Mouse (Mus musculus): ENCODE measurements around the gene Atxn1. TPM values are rescaled to one million over a fixed set of nuclear protein-coding genes. Genes with fewer than 3 reads are reported as not detected.

The Atxn1 gene
- polyA plus RNA-seq, 1 experiment: 16.7 TPM

DNA sequence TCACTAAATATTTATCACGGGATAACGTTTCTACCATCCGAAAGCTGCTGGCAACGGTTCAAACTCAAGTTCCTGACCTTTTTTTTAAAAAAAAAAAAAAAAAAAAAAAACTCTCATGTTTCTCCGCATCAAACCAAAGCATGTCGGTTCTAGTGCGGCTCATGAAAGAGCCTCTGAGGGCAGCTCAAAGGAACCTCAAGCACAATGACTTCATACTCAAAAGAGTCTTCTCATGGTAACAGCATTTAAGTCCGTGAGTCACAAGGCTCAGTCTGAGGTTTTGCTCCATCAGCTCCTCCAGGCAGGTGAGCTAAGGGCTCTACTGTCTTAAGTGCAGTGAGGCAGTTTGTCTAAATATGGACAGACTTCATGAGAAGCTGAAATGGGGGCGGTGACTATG, 42.3 kb downstream of the Atxn1 start:
- TF ChIP-seq POLR2A (IDR thresholded peaks at IDR 0.05; ENCODE audit: borderline replicate concordance, extremely low read depth, low read depth, low read length) (no peak), CTCF (IDR thresholded peaks at IDR 0.05; ENCODE audit: insufficient read depth, low read length) (no peak)
- 13% methylated on average over 9 of the region's 9 CpGs for WGBS
- no peak for DNase-seq
- peaks cover 11% of the 10 kb centered on the region for H3K4me1 ChIP-seq (ENCODE audit: control insufficient read depth, insufficient read depth, low read length)
- H3K4me3 ChIP-seq (replicated peaks; ENCODE audit: extremely low read depth, low read depth, low read length): peak overlapping the region; percentile 36

DNA sequence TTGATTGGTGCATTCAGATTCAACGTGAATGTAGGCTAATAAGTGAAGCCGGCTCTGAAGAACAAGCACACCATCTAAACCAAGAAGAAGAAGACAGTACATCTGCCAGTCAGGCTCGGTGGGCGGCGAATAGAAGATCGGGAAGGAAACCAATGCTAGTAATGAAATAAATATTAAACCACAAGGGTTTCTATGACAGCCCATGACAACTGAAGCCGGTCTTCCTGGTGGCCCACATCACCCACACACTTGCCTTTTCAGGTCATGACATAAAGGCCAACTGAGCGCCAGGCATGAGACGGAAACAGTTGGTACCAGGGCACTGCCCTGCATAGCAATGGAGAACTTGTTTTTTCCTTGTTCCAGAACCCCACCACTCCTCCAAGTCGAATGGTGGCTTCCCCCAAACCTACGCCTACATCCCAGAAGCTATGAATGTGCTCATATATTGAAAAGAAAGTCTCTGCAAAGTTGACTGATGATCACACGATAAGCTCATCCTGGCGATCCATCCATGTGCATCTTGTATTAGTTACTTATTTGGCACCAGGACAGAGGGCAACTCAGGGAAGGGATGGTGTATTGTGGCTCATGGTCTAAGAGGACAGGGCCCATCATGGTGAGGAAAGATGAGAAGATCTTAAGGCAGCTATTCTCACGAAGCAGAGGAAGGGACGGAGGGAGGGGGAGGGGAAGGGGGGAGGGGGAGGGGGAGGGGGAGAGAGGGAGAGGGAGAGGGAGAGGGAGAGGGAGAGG, 45.7 kb downstream of the Atxn1 start:
- H3K4me1 ChIP-seq (ENCODE audit: control insufficient read depth, insufficient read depth, low read length): peaks cover 7% of the 10 kb centered on the region; the same call in 1 of the 2 replicates
- TF ChIP-seq POLR2A (IDR thresholded peaks at IDR 0.05; ENCODE audit: borderline replicate concordance, extremely low read depth, low read depth, low read length) (no peak), CTCF (IDR thresholded peaks at IDR 0.05; ENCODE audit: insufficient read depth, low read length) (no peak)
- WGBS: 88% methylated on average over 13 of the region's 15 CpGs
- no peak overlapping the region for H3K4me3 ChIP-seq (replicated peaks; ENCODE audit: extremely low read depth, low read depth, low read length)
- DNase-seq: no peak

DNA sequence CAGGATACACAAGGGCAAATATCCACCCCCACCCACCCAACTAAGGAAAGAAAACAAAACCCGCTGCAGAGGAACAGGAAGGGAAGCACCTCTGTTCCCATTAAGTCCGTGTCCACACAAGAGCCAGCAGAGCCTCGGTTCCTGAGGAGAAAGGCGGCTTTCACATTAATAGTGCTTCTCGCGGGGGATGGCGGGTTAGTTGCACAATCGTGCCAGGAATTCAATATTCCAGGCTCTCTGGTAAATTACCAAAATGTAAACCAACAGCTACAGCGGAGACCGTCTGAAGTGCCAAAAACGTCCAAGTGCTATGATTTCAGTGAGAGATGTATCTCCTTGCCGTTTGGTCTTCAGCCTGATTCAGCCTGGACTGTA, 46.8 kb downstream of the Atxn1 start:
- TF ChIP-seq CTCF (IDR thresholded peaks at IDR 0.05; ENCODE audit: insufficient read depth, low read length): no peak
- no peak for TF ChIP-seq POLR2A (IDR thresholded peaks at IDR 0.05; ENCODE audit: borderline replicate concordance, extremely low read depth, low read depth, low read length)
- WGBS: 26% methylated on average over 12 of the region's 12 CpGs
- H3K4me3 ChIP-seq (replicated peaks; ENCODE audit: extremely low read depth, low read depth, low read length): no peak overlapping the region
- DNase-seq: no peak
- peaks cover 3% of the 10 kb centered on the region; the same call in 1 of the 2 replicates for H3K4me1 ChIP-seq (ENCODE audit: control insufficient read depth, insufficient read depth, low read length)

DNA sequence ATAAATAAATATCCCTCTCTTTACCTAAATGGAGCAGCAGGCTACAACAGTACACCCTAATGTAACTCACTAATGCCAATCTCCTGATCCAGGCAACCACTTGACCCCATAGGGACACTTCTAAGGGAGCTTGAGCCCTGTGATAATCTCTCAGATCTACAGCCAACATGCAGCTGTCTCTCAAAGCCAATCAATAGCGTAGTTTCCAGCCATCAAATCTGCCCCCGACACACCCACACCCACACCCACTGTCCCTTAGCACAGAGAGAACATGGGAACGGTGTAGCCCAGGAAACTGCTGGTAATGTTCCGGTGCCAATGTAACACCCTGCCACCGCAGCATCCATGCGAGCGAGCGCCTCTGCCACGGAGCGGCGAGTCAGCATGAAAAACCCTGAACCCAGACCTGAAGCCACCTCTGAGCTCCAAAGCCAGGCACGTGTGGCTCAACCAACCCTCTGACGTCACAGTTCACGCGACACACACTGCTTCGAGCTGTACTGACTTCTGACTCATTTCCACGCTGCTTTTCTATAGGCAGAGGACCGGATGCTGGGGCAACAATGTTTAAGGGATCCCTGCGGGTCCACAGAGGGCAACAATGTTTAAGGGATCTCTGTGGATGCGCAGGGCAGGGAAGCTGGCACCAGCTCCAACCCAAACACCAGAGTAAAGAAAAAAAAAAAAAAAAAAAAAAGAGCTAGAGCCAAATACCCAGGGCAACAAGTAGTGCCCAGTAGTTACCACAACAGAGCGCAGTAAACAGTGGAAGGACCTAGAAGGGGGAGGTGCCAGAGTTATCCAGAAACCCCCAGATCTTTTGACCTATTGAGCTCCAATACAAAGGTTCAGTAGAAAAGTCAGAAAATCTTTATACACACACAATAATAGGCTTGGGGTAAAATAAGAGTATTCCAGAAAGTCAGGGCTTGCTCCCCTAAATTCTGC, 47.5 kb downstream of the Atxn1 start:
- TF ChIP-seq CTCF (IDR thresholded peaks at IDR 0.05; ENCODE audit: insufficient read depth, low read length): no peak
- no peak for TF ChIP-seq POLR2A (IDR thresholded peaks at IDR 0.05; ENCODE audit: borderline replicate concordance, extremely low read depth, low read depth, low read length)
- Histone ChIP-seq H3K4me3 (replicated peaks; ENCODE audit: extremely low read depth, low read depth, low read length) (no peak overlapping the region), H3K4me1 (ENCODE audit: control insufficient read depth, insufficient read depth, low read length) (no peaks in the 10 kb centered on the region)
- 83% methylated on average over 21 of the region's 21 CpGs for WGBS
- DNase-seq: no peak

DNA sequence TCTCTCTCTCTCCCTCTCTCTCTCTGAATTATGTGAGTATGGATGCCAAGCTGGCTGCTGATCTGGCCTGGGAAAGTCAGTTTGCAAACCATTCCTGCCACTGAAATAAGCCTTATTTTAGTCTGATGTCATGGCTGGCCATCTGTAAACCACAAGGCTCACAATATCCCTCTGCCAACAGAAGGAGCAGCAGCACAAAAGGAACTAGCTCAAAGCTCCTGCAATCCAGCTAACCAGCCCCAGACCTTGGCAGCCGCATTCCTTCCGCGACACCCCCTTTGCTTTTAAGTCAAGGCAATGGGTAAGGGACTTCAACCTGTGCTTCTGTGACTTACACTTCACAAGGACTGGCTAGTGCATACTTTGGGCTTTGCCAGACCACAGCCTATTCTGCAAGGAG, 48.9 kb downstream of the Atxn1 start:
- no peak overlapping the region for H3K4me3 ChIP-seq (replicated peaks; ENCODE audit: extremely low read depth, low read depth, low read length)
- DNase-seq: no peak
- no peaks in the 10 kb centered on the region for H3K4me1 ChIP-seq (ENCODE audit: control insufficient read depth, insufficient read depth, low read length)
- no peak for TF ChIP-seq CTCF (IDR thresholded peaks at IDR 0.05; ENCODE audit: insufficient read depth, low read length)
- no peak for TF ChIP-seq POLR2A (IDR thresholded peaks at IDR 0.05; ENCODE audit: borderline replicate concordance, extremely low read depth, low read depth, low read length)
- 80% methylated on average over 3 of the region's 3 CpGs for WGBS

DNA sequence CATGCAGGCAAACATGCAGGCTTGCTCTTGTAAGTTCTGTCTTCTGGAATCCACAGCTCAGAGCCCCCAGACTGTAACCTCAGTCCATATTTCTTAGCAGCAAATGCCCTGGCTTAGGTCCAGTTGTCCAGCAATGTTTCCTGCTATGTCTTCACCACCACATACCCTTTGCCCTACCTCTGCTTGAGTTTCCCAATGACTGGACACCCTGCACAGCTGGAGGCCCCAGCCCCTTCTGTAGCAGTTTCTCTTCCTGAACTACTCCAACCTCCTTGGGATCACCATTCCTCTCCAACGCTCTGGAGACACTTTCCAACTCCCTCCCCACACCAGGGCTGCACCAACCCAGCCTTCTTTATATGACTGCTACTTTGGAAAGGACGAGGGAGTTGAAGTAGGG, 49.8 kb downstream of the Atxn1 start:
- no peak for TF ChIP-seq POLR2A (IDR thresholded peaks at IDR 0.05; ENCODE audit: borderline replicate concordance, extremely low read depth, low read depth, low read length)
- no peak for TF ChIP-seq CTCF (IDR thresholded peaks at IDR 0.05; ENCODE audit: insufficient read depth, low read length)
- DNase-seq: no peak

DNA sequence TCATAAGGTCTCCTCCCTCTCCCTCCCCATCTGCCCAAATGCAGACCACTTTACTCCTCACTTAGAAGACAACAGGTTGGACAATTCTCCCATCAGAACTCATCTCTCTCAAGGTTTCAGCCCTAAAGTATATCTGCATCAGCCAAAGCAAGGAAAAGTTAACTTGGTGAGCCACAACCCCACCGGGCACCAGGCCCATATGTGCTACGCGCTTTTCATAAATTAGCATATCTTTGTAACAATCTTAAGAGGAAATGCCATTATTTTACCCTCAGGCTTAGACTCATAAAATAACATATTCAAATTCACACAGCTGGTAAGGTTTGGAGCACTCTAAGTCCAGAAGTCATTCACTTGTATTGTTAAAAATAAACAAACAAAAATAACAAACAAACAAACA, 50.7 kb downstream of the Atxn1 start:
- no peak overlapping the region for H3K4me3 ChIP-seq (replicated peaks; ENCODE audit: extremely low read depth, low read depth, low read length)
- TF ChIP-seq POLR2A (IDR thresholded peaks at IDR 0.05; ENCODE audit: borderline replicate concordance, extremely low read depth, low read depth, low read length) (no peak), CTCF (IDR thresholded peaks at IDR 0.05; ENCODE audit: insufficient read depth, low read length) (no peak)
- no peak for DNase-seq
- no peaks in the 10 kb centered on the region for H3K4me1 ChIP-seq (ENCODE audit: control insufficient read depth, insufficient read depth, low read length)
- WGBS: 70% methylated on average over 3 of the region's 3 CpGs

More for the DNA sequence above, 49.8 kb downstream of the Atxn1 start:
- H3K4me1 ChIP-seq (ENCODE audit: control insufficient read depth, insufficient read depth, low read length): no peaks in the 10 kb centered on the region
- 64% methylated on average over 2 of the region's 2 CpGs for WGBS
- H3K4me3 ChIP-seq (replicated peaks; ENCODE audit: extremely low read depth, low read depth, low read length): no peak overlapping the region

DNA sequence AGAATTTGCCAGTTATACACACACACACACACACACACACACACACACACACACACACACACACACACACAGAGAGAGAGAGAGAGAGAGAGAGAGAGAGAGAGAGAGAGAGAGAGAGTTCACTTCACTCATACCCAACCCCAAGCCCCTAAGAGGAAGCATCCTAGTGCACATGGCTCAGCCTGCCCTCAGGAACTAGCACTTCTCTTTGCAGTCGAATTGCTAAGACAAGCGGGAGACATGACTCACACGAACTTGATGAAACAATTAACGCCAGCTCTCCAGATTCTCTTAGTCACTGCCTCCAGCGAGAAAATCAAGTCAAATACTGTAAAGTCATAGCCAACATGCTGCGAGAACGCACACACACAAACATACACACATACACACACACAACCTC, 53.0 kb downstream of the Atxn1 start:
- no peak overlapping the region for H3K4me3 ChIP-seq (replicated peaks; ENCODE audit: extremely low read depth, low read depth, low read length)
- 61% methylated on average over 7 of the region's 7 CpGs for whole genome bisulfite sequencing
- no peak for DNase-seq
- peaks cover 4% of the 10 kb centered on the region for H3K4me1 ChIP-seq (ENCODE audit: control insufficient read depth, insufficient read depth, low read length)
- no peak for TF ChIP-seq CTCF (IDR thresholded peaks at IDR 0.05; ENCODE audit: insufficient read depth, low read length)

DNA sequence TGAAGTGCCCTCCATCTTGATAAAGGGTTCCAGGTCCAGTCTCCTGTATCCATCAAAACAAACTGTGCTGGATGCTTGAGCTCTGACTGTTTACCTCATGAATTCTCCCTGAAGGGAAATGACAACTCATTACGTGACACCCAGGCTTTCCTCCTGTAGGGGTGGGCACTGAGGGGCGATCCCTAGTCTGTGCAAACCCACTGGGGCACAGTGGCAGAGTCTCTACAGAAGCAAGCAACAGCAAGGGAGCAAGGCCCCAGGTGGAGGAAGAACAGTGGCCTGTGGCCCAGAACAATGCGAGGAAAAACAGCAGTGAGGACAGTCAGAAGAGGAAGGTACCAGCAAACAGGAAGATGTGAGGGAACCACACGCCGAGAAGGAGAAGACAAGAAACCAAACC, 53.7 kb downstream of the Atxn1 start:
- H3K4me3 ChIP-seq (replicated peaks; ENCODE audit: extremely low read depth, low read depth, low read length): no peak overlapping the region
- 52% methylated on average over 5 of the region's 5 CpGs for WGBS
- H3K4me1 ChIP-seq (ENCODE audit: control insufficient read depth, insufficient read depth, low read length): peaks cover 7% of the 10 kb centered on the region
- no peak for DNase-seq
- TF ChIP-seq POLR2A (IDR thresholded peaks at IDR 0.05; ENCODE audit: borderline replicate concordance, extremely low read depth, low read depth, low read length) (no peak), CTCF (IDR thresholded peaks at IDR 0.05; ENCODE audit: insufficient read depth, low read length) (no peak)

Data from lung, adult 2 months (tissue).